ENCODE assay signal across 30 mouse cellular contexts in the genomic region with DNA sequence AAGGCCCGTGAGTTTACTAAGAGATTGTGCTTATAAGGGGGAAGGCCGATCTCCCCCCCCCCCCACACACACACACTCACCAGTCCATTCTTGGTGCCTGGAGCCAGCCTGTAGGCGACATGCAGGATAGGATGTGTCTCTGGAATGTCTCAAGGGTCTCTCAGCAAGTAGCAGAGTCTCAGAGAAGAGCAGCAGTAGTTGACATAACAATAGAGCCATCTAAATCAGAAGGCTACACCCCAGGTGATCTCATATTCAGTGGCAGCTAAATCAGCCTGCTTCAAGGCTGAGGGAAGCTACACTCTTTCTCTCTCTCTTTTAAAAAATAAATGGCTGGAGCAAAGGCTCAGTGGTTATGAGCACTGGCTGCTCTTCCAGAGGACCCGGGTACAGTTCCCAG. TPM values are rescaled to one million over a fixed set of nuclear protein-coding genes. Genes with fewer than 3 reads are reported as not detected.
"Had no signal": no experiment of that assay in that cellular context is flagged by ENCODE, and none has a peak within 500 bp of the region (broad histone marks: within the 10 kb centered on the region; RNA-seq: fewer than 3 reads in every experiment).

No protein-coding gene starts in this region.

RNA-seq across cellular contexts. Expression of a gene that starts 18.0 kb away (rescaled TPM):
- total RNA-seq: heart, postnatal 10 days; heart, postnatal 14 days; heart, postnatal 25 days; heart, postnatal 36 days; heart, postnatal 4 days; hematopoietic stem cell, adult 5-6 weeks; layer of hippocampus, adult 2 months; layer of hippocampus, postnatal 10 days; layer of hippocampus, postnatal 14 days; layer of hippocampus, postnatal 25 days; layer of hippocampus, postnatal 36 days; left cerebral cortex, adult 2 months had no signal
- polyA plus RNA-seq: heart, embryonic 13.5 days; heart, embryonic 14.5 days; heart, embryonic 16.5 days; heart, postnatal 0 days; hindbrain, embryonic 10.5 days; hindbrain, embryonic 12.5 days; hindbrain, embryonic 13.5 days; hindbrain, embryonic 14.5 days; hindbrain, postnatal 0 days; inflammation-experienced regulatory T-cells, adult 6 months; intestine, embryonic 14.5 days; intestine, embryonic 15.5 days; intestine, embryonic 16.5 days; intestine, postnatal 0 days; kidney, embryonic 14.5 days; kidney, embryonic 15.5 days; kidney, embryonic 16.5 days; kidney, postnatal 0 days had no signal
